Mouse (Mus musculus) heart, adult 2 months (tissue): ENCODE data around the gene Dchs1. TPM values are rescaled to one million over a fixed set of nuclear protein-coding genes. Genes with fewer than 3 reads are reported as not detected.

ENCODE experiments used
- DNase-seq, 2 experiments: peaks; one replicate each; pipeline ENCODE4 v3.0.0; 2021
- H3K27ac ChIP-seq: fragments of 200-600 bp; 2 replicates; pipeline ENCODE4 v1.8.1; 2022
- H3K27me3 ChIP-seq: fragments of 200-500 bp; 2 replicates; pipeline ENCODE4 v1.6.1; 2012; ENCODE audit warnings: mild to moderate bottlenecking, low read length, inconsistent platforms, mixed read lengths; ENCODE audit not compliant: control insufficient read depth, insufficient read depth
- H3K36me3 ChIP-seq: fragments of 200-500 bp; 2 replicates; pipeline ENCODE4 v1.6.1; 2012; ENCODE audit warnings: low read length, inconsistent platforms; ENCODE audit not compliant: control insufficient read depth, insufficient read depth
- H3K4me1 ChIP-seq: fragments of 200-500 bp; 2 replicates; pipeline ENCODE4 v1.6.1; 2011; ENCODE audit warnings: low read length; ENCODE audit not compliant: control insufficient read depth, insufficient read depth
- H3K4me3 ChIP-seq: fragments of 200-600 bp; 2 replicates; pipeline ENCODE4 v1.8.1; 2022
- H3K79me2 ChIP-seq: fragments of 200-500 bp; replicated peaks from 2 replicates; pipeline ENCODE4 v1.6.1; 2012; ENCODE audit warnings: mild to moderate bottlenecking, inconsistent platforms, low read length, moderate library complexity, mixed read lengths; ENCODE audit not compliant: control insufficient read depth, insufficient read depth
- H3K9ac ChIP-seq: fragments of 200-500 bp; 2 replicates; pipeline ENCODE4 v1.6.1; 2012; ENCODE audit warnings: low read depth, mild to moderate bottlenecking, control low read depth, inconsistent platforms, low read length, mixed read lengths
- CTCF ChIP-seq: fragments of 200-600 bp; IDR thresholded peaks from 2 replicates; pipeline ENCODE4 v1.8.1; 2022; ENCODE audit warnings: antibody characterized with exemption, mild to moderate bottlenecking, moderate library complexity
- EP300 ChIP-seq: fragments of 200-500 bp; IDR thresholded peaks from 2 replicates; pipeline ENCODE4 v1.6.1; 2011; ENCODE audit warnings: low read depth, low read length, control low read depth; ENCODE audit not compliant: insufficient read depth
- POLR2A ChIP-seq: fragments of 200-500 bp; IDR thresholded peaks from 2 replicates; pipeline ENCODE4 v1.6.1; 2011; ENCODE audit warnings: mild to moderate bottlenecking, low read depth, low read length, control low read depth; ENCODE audit not compliant: insufficient read depth
- WGBS: fragments of 180-500 bp; shearing (Covaris S2); methylation state at CpG from one replicate; pipeline ENCODE4 v1.1.7; 2018; 5-methylcytosine and 5-hydroxymethylcytosine counted together
- intact Hi-C: fragments of 180-260 bp; cut with DNase I; formaldehyde crosslinking; loops from one replicate; pipeline ENCODE4 v1.15.1; 2025
- polyA plus RNA-seq: library from polyadenylated mRNA; depleted of rRNA; stranded (reverse); fragments of >200 nt; gene quantifications from 2 replicates; pipeline ENCODE4 v1.2.3, GENCODE M21; 2012
- total RNA-seq, 2 experiments: library from RNA; stranded (reverse); gene quantifications; 2 replicates each; pipeline ENCODE4 v1.2.3; 2021

Dchs1 gene
- total and polyA plus RNA-seq, 3 experiments: 7.2 to 8.5 (median 8.0) TPM

DNA sequence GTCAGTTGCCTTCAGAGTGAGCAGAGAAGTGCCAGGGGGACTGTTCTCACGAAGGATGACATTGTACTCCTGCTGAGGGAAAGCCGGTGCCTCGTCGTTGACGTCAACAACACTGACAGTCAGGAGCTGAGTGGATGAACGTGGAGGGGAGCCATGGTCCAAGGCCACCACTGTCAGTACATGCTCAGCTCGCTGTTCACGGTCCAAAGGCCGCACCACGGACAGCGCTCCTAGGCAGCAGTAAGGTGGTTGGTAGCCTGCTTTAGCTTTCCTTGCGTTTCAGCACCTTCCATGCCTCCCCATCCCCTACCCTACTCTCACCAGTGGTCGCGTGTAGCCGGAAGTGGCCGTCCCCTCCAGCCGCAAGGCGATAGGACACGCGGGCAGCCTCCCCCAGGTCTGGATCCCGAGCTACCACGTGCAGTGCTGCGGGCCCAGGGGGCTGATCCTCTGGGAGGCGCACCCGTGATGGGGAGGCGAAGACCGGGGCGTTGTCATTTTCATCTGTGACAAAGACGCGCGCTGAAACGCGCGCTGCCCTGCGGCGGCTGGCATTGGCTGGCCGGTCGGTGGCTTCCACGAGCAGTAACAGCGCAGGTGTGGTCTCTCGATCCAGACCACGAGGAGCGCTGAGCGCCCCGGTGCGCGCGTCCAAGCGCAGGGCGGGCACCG lies 25.5 kb downstream of the Dchs1 start:
- Histone ChIP-seq H3K79me2 (no peaks in the 10 kb centered on the region), H3K9ac (no peak overlapping the region), H3K27me3 (no peaks in the 10 kb centered on the region), H3K27ac (no peak overlapping the region), H3K4me1 (no peaks in the 10 kb centered on the region), H3K4me3 (no peak overlapping the region), H3K36me3 (no peaks in the 10 kb centered on the region; the same call in 1 of the 2 replicates)
- whole genome bisulfite sequencing: 49% methylated on average over 51 of the region's 51 CpGs
- no peak for TF ChIP-seq CTCF
- no peak for TF ChIP-seq POLR2A
- no peak for TF ChIP-seq EP300
- intact Hi-C loops: no loop called here
- DNase-seq: no peak

DNA sequence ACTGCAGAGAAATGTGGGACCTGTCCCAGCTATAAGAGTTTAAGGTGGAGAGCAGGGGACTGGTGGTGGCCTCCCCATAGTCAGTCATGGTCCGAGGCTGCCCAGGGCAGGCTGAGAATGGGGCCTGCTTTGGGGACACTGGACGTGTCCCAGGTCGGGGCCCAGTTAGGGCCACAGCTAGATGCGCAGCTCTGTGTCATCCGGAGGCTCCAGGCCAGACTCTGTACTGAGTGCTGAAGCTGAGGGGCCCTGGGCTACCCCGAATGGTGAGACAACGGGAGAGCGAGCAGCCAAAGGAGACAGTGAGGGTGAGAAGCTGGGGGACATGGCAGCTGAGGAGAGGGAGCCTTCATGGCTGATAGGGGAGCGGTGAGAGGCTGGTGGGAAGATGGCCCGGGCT lies 34.2 kb downstream of the Dchs1 start:
- Histone ChIP-seq H3K27me3 (no peaks in the 10 kb centered on the region), H3K36me3 (no peaks in the 10 kb centered on the region), H3K9ac (no peak overlapping the region), H3K79me2 (no peaks in the 10 kb centered on the region), H3K27ac (no peak overlapping the region), H3K4me1 (peaks cover 3% of the 10 kb centered on the region), H3K4me3 (no peak overlapping the region)
- no peak for DNase-seq
- intact Hi-C loops: no loop called here
- no peak for TF ChIP-seq POLR2A
- no peak for TF ChIP-seq CTCF
- no peak for TF ChIP-seq EP300
- WGBS: 91% methylated on average over 10 of the region's 10 CpGs

DNA sequence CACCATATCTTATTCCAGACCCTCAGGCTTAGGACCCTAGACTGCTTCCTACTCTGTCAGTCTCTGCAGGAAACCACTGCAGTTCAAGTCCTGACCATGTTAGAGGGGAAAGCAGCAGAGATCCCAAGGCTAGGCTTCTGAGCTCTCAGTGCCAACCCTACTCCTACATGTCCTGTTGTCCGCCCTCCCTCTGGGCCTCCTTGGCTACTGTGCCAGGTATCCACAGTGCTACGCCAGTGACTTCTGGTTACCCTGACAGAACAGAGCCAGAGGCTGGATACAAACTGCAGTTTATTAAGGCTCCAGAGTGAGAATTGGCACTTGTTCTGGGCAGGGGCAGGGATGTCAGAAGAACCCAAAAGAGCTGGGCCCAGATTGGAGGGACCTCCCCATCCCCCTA lies 34.7 kb downstream of the Dchs1 start:
- no peak for DNase-seq
- Histone ChIP-seq H3K79me2 (no peaks in the 10 kb centered on the region), H3K9ac (no peak overlapping the region), H3K27ac (no peak overlapping the region), H3K4me3 (no peak overlapping the region), H3K36me3 (no peaks in the 10 kb centered on the region), H3K4me1 (peaks cover 3% of the 10 kb centered on the region), H3K27me3 (no peaks in the 10 kb centered on the region)
- TF ChIP-seq EP300 (no peak), POLR2A (no peak), CTCF (no peak)
- 77% methylated on average over 2 of the region's 2 CpGs for WGBS
- intact Hi-C loops: no loop called here

DNA sequence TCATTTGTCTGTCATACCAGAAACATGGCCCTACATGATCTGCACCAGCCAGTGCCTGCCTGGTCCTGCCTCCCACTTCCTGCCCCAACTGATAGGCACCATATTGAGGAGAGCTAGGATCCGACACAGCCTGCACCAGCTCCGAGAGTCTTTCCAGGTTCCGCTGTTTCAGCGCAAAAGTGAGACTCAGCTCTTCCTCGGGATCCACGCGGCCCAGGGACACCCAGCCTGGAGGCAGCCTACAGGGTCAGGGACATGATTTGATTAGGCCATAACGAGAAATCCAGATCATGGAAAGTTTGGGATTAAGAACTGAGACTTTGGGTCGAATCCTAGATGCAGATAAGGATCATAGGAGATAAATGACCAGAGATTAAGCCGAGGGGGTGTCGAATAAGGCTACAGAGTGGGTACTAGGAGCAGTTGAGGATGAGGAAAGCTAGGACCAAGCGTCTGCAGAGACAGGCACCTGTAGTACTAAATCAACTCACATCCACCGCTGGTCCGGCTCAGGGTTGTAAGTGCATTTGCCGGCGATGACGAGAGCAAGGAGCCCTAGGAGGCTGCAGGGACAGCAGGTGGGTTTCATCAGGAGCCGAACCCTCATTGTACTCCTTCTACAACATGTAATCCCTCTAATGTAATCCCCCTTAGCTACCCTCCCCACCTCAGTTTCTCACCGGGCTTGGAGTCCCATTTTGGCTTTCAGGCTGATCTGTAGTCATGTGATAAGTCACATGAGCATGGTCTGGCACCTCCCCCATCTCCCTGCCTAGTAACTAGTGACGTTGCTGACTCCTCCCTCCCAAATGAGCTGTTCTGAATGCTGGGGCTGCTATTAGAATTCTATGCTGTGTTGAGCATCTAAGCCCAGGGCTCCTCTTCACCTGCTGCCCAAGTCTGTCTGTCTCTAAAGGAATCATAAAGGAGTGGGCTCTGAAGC lies 35.7 kb downstream of the Dchs1 start, which contains the start of gene Tpp1:
Gene Tpp1, minus strand, starts transcription at position 745 of the 943 bp plus-strand sequence.
- TF ChIP-seq EP300 (peak; percentile 72; the same call in 1 of the 2 replicates), CTCF (no peak), POLR2A (peak; percentile 76; the same call in 1 of the 2 replicates)
- intact Hi-C loops: no loop called here
- H3K4me1 ChIP-seq: peaks cover 3% of the 10 kb centered on the region
- H3K79me2 ChIP-seq: no peaks in the 10 kb centered on the region
- WGBS: 15% methylated on average over 20 of the region's 20 CpGs
- no peaks in the 10 kb centered on the region for H3K36me3 ChIP-seq
- H3K27me3 ChIP-seq: no peaks in the 10 kb centered on the region
- H3K4me3 ChIP-seq: peak within 1 kb of the TSS; percentile 72
- DNase-seq: peak; percentile 86 to 90
- peak within 1 kb of the TSS; percentile 82 for H3K27ac ChIP-seq
- H3K9ac ChIP-seq: peak within 1 kb of the TSS; percentile 93

DNA sequence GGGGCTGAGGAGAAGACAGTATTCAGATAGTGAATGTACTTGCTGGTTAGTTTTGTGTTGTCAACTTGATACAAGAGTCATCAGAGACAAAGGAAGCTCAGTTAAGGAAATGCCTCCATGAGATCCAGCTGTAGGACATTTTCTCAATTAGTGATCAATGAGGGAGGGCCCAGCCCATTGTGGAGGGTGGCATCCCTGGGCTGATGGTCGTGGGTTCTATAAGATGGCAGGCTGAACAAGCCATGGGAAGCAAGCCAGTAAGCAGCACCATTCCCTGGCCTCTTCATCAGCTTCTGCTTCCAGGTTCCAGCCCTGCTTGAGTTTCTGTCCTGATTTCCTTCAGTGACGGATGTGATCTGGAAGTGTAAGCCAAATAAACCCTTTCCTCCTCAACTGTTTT lies 39.7 kb downstream of the Dchs1 start:
- TF ChIP-seq POLR2A (no peak), CTCF (no peak), EP300 (no peak)
- WGBS: 87% methylated on average over 2 of the region's 2 CpGs
- no peak overlapping the region for H3K27ac ChIP-seq
- no peaks in the 10 kb centered on the region for H3K79me2 ChIP-seq
- no peaks in the 10 kb centered on the region for H3K36me3 ChIP-seq
- H3K4me1 ChIP-seq: peaks cover 7% of the 10 kb centered on the region
- intact Hi-C loops: no loop called here
- H3K9ac ChIP-seq: no peak overlapping the region
- H3K27me3 ChIP-seq: no peaks in the 10 kb centered on the region
- no peak for DNase-seq
- no peak overlapping the region for H3K4me3 ChIP-seq
